In the genomic region with DNA sequence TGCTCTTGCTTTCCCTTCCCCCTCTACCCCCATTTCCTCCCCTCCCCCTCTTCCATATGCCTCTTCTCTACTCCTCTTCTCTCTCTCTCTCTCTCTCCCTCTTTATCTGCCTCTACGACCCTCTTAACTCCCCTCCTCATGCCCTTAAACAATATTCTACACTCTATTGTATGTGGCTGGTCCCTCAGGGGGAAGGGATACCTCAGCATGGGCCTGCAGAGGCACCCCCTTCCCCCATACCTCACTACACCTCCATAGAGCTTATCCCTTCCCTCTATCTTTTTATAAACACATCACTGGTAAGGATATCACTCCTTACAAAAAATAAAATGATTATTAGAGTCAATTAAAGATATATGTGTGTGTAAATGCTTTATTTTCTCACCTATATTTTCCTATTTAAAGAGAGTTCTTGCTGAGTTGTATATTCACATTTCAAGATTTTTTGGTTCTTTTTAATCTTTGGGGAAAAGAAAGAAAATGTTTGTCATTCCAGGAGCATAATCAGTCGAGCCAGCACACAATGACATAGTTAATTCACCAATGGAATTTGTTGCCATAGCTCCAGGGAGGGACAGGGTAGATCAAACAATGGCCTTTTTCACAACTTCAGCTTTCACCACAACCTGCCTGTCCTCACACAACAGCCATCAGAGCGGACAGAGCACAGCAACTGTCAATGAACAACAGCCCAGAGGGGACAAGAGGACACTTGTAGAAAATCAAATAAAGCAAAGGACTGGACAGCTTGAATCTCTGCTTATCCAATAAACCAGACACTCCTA, we compare ENCODE assay signal across 11 mouse cellular contexts. TPM values are rescaled to one million over a fixed set of nuclear protein-coding genes. Genes with fewer than 3 reads are reported as not detected.
DNase-seq lines count a peak whose midpoint lies in the region; ATAC-seq and TF ChIP-seq lines count a peak whose summit lies in the region.
"Had no signal": no experiment of that assay in that cellular context is flagged by ENCODE, and none has a peak within 500 bp of the region (broad histone marks: within the 10 kb centered on the region; RNA-seq: fewer than 3 reads in every experiment).

A gene (plus strand): TSS at position 646 of the 785 bp plus-strand sequence.

- H3K4me3 ChIP-seq in spleen, adult 2 months (ENCODE audit: extremely low read depth, insufficient read depth, insufficient read length), result peak within 1 kb of the TSS; percentile 5; the same call in 1 of the 2 replicates
- no peak within 1 kb of the TSS for H3K4me3 ChIP-seq in hindbrain, embryonic 10.5 days
- H3K4me3 ChIP-seq in neural tube, embryonic 15.5 days (replicated peaks), result no peak within 1 kb of the TSS
- no peak within 1 kb of the TSS for H3K4me3 ChIP-seq in limb, embryonic 10.5 days
- H3K4me3 ChIP-seq: embryonic facial prominence, embryonic 15.5 days; heart, embryonic 12.5 days had no signal

- no peak within 1 kb of the TSS for H3K27ac ChIP-seq in spleen, adult 2 months (ENCODE audit: insufficient read depth, low read length)
- H3K27ac ChIP-seq in hindbrain, embryonic 10.5 days, result peak within 1 kb of the TSS; percentile 53; the same call in 1 of the 2 replicates
- H3K27ac ChIP-seq in neural tube, embryonic 15.5 days (replicated peaks), result no peak within 1 kb of the TSS
- H3K27ac ChIP-seq in limb, embryonic 10.5 days, result no peak within 1 kb of the TSS
- H3K27ac ChIP-seq: embryonic facial prominence, embryonic 15.5 days; liver, embryonic 14.5 days had no signal

- no peaks in the 10 kb centered on the region for H3K27me3 ChIP-seq in spleen, adult 2 months (ENCODE audit: control insufficient read depth, insufficient read depth, low read length)
- no peaks in the 10 kb centered on the region for H3K27me3 ChIP-seq in hindbrain, embryonic 10.5 days (ENCODE audit: insufficient read depth, poor library complexity, severe bottlenecking)
- no peaks in the 10 kb centered on the region for H3K27me3 ChIP-seq in neural tube, embryonic 15.5 days (replicated peaks)
- 0 out of 2 replicates have a peak, but pooled peaks cover 5% of the 10 kb centered on the region for H3K27me3 ChIP-seq in limb, embryonic 10.5 days (ENCODE audit: low read depth, poor library complexity, severe bottlenecking)
- H3K27me3 ChIP-seq: embryonic facial prominence, embryonic 15.5 days; heart, embryonic 12.5 days had no signal

- no peak for DNase-seq in spleen, adult 2 months (ENCODE audit: low read depth in 1 of 2, low spot score in 2 of 2)
- no peak for DNase-seq in spleen, adult 18-20 months
- peak; percentile 9 for DNase-seq in hindbrain, embryonic 10.5 days (ENCODE audit: low spot score)
- peak in 1 of 2 experiments; percentile 3 for DNase-seq in left cerebral cortex, postnatal 25 days (ENCODE audit: low spot score in 2 of 2)
- no peak for DNase-seq in urinary bladder, postnatal 14 days (ENCODE audit: low spot score)
- no peak for DNase-seq in gastrocnemius, adult 8-10 months (ENCODE audit: low spot score in 2 of 2)
- no peak for DNase-seq in limb, embryonic 10.5 days (ENCODE audit: low spot score)

- H3K4me2 ChIP-seq in neural tube, embryonic 15.5 days, result no peak within 1 kb of the TSS
- H3K4me2 ChIP-seq: embryonic facial prominence, embryonic 15.5 days; heart, embryonic 12.5 days had no signal

- TF ChIP-seq POLR2A in spleen, adult 2 months (IDR thresholded peaks at IDR 0.05; ENCODE audit: low read depth, low read length), result no peak

- intact Hi-C loops in left cerebral cortex, postnatal 25 days (cut with DNase I), result no loop called here

- no peaks in the 10 kb centered on the region for H3K9me3 ChIP-seq in hindbrain, embryonic 10.5 days
- no peaks in the 10 kb centered on the region for H3K9me3 ChIP-seq in neural tube, embryonic 15.5 days (replicated peaks)
- H3K9me3 ChIP-seq in limb, embryonic 10.5 days (replicated peaks), result no peaks in the 10 kb centered on the region
- H3K9me3 ChIP-seq: embryonic facial prominence, embryonic 15.5 days; heart, embryonic 12.5 days had no signal

- H3K36me3 ChIP-seq in spleen, adult 2 months (ENCODE audit: control insufficient read depth, insufficient read depth, low read length), result no peaks in the 10 kb centered on the region
- H3K36me3 ChIP-seq in hindbrain, embryonic 10.5 days, result no peaks in the 10 kb centered on the region
- H3K36me3 ChIP-seq in neural tube, embryonic 15.5 days, result no peaks in the 10 kb centered on the region
- no peaks in the 10 kb centered on the region for H3K36me3 ChIP-seq in limb, embryonic 10.5 days
- H3K36me3 ChIP-seq: embryonic facial prominence, embryonic 15.5 days; heart, embryonic 12.5 days had no signal

- WGBS in spleen, adult 2 months, result 61% methylated on average over 3 of the region's 3 CpGs
- 23% methylated on average over 3 of the region's 3 CpGs for WGBS in hindbrain, embryonic 10.5 days
- WGBS in neural tube, embryonic 15.5 days, result 27% methylated on average over 3 of the region's 3 CpGs
- 42% methylated on average over 3 of the region's 3 CpGs for WGBS in limb, embryonic 10.5 days

- H3K4me1 ChIP-seq in spleen, adult 2 months (ENCODE audit: control insufficient read depth, insufficient read depth, insufficient read length), result no peaks in the 10 kb centered on the region
- peaks cover 9% of the 10 kb centered on the region; the same call in 1 of the 2 replicates for H3K4me1 ChIP-seq in hindbrain, embryonic 10.5 days (replicated peaks)
- no peaks in the 10 kb centered on the region for H3K4me1 ChIP-seq in neural tube, embryonic 15.5 days
- H3K4me1 ChIP-seq in limb, embryonic 10.5 days, result no peaks in the 10 kb centered on the region
- H3K4me1 ChIP-seq: embryonic facial prominence, embryonic 15.5 days had no signal

- no peak within 1 kb of the TSS for H3K9ac ChIP-seq in neural tube, embryonic 15.5 days (replicated peaks)
- H3K9ac ChIP-seq: embryonic facial prominence, embryonic 15.5 days; heart, embryonic 12.5 days; liver, embryonic 14.5 days had no signal

- no peak for TF ChIP-seq CTCF in spleen, adult 2 months (IDR thresholded peaks at IDR 0.05; ENCODE audit: extremely low read depth, insufficient read depth, insufficient read length, insufficient replicate concordance)

- ATAC-seq in neural tube, embryonic 15.5 days (ENCODE audit: low FRiP score), result no peak

RNA-seq across cellular contexts. Expression of the gene that starts here (rescaled TPM):
- 0.82 and 0.85 TPM in 2 replicates for polyA plus RNA-seq in spleen, adult 2 months (2012; rRNA removed)
- 5.7 and 9.2 TPM in 2 replicates for polyA plus RNA-seq in hindbrain, embryonic 10.5 days (2016; fragmentation: Nextera tagmentation; extraction: Ambion mirVana)
- total RNA-seq in left cerebral cortex, postnatal 25 days (2021), result 10 to 100 TPM; 33.8 to 36.7 TPM
- 19.3 and 21.9 TPM in 2 replicates for polyA plus RNA-seq in neural tube, embryonic 15.5 days (2015; fragmentation: Nextera tagmentation; extraction: Ambion mirVana)
- under 1 TPM in 2 of 4 experiments, not detected in 2; 0.07 to 0.39 TPM for total RNA-seq in gastrocnemius, adult 8-10 months (2022)
- polyA plus RNA-seq in limb, embryonic 10.5 days (2016; fragmentation: Nextera tagmentation; extraction: Ambion mirVana), result 2.5 and 4.8 TPM in 2 replicates

Comparison
In these comparisons a context has a peak if more than half of its experiments do, and no peak if none do; other contexts are left out.
1. RNA of the gene that starts here (total RNA-seq): 33.8 to 36.7 TPM in left cerebral cortex, postnatal 25 days; 0.07 to 0.39 TPM in gastrocnemius, adult 8-10 months; every median in the first group is over 10 times any median in the second.